ENCODE assay signal across 13 mouse cellular contexts in genomic region chr12:90260301-90260700, GRCm38 (mm10).
"Had no signal": no experiment of that assay in that cellular context is flagged by ENCODE, and none has a peak within 500 bp of the region (broad histone marks: within the 10 kb centered on the region; RNA-seq: fewer than 3 reads in every experiment).

No protein-coding gene starts in this region.

- H3K4me2 ChIP-seq: limb, embryonic 15.5 days; liver, embryonic 12.5 days; lung, embryonic 14.5 days; midbrain, embryonic 12.5 days had no signal

- H3K36me3 ChIP-seq: limb, embryonic 15.5 days; liver, embryonic 12.5 days; midbrain, embryonic 12.5 days had no signal

- H3K9ac ChIP-seq: limb, embryonic 15.5 days; liver, embryonic 12.5 days; lung, embryonic 14.5 days; midbrain, embryonic 12.5 days had no signal

- H3K27me3 ChIP-seq: limb, embryonic 15.5 days; liver, embryonic 12.5 days; megakaryocyte, embryonic 14.5 days; midbrain, embryonic 12.5 days had no signal

- H3K4me3 ChIP-seq: left cerebral cortex, adult 2 months; limb, embryonic 15.5 days; liver, embryonic 12.5 days; megakaryocyte, embryonic 14.5 days; midbrain, embryonic 12.5 days had no signal

- H3K4me1 ChIP-seq: limb, embryonic 15.5 days; liver, embryonic 12.5 days; megakaryocyte, embryonic 14.5 days; midbrain, embryonic 12.5 days had no signal

- DNase-seq: kidney, postnatal 14 days; lung, embryonic 14.5 days; lung, postnatal 10 days; thymus, postnatal 36 days had no signal

- ATAC-seq: inflammation-experienced regulatory T-cells, adult 6 months; intestine, postnatal 0 days; liver, embryonic 12.5 days; midbrain, embryonic 16.5 days had no signal

- H3K27ac ChIP-seq: left cerebral cortex, adult 2 months; limb, embryonic 15.5 days; liver, embryonic 12.5 days; macrophage; midbrain, embryonic 12.5 days had no signal

- H3K9me3 ChIP-seq: limb, embryonic 15.5 days; liver, embryonic 12.5 days; midbrain, embryonic 12.5 days had no signal
